Mouse (Mus musculus) hindbrain, embryonic 14.5 days (tissue): Measurements from ENCODE around the gene Spag7. TPM values are rescaled to one million over a fixed set of nuclear protein-coding genes. Genes with fewer than 3 reads are reported as not detected.

Experiments
- ATAC-seq: fragments of 200-750 bp; cut with Nextera tagmentation; 2 replicates; pipeline ENCODE4 v1.8.0; 2017; ENCODE audit warnings: moderate number of reproducible peaks, mild to moderate bottlenecking, moderate TSS enrichment, moderate library complexity; ENCODE audit not compliant: low FRiP score
- DNase-seq: peaks from one replicate; pipeline ENCODE4 v3.0.0-alpha.2; 2015; ENCODE audit warnings: low spot score
- H3K27ac ChIP-seq: fragments of 300-500 bp; sonication (generic); 2 replicates; pipeline ENCODE4 v1.5.1; 2014; ENCODE audit warnings: mild to moderate bottlenecking, moderate library complexity
- H3K27me3 ChIP-seq: fragments of 300-500 bp; sonication (generic); 2 replicates; pipeline ENCODE4 v1.6.1; 2014; ENCODE audit warnings: mild to moderate bottlenecking, low read length, mixed read lengths; ENCODE audit not compliant: control insufficient read depth, insufficient read depth
- H3K36me3 ChIP-seq: fragments of 300-500 bp; sonication (generic); replicated peaks from 2 replicates; pipeline ENCODE4 v1.6.1; 2014; ENCODE audit not compliant: control insufficient read depth, insufficient read depth
- H3K4me1 ChIP-seq: fragments of 300-500 bp; sonication (generic); replicated peaks from 2 replicates; pipeline ENCODE4 v1.6.1; 2014; ENCODE audit warnings: antibody characterized with exemption, low read length, mixed read lengths; ENCODE audit not compliant: control insufficient read depth, insufficient read depth
- H3K4me2 ChIP-seq: fragments of 300-500 bp; sonication (generic); replicated peaks from 2 replicates; pipeline ENCODE4 v1.6.1; 2014; ENCODE audit warnings: mild to moderate bottlenecking, moderate library complexity
- H3K4me3 ChIP-seq: fragments of 300-500 bp; sonication (generic); replicated peaks from 2 replicates; pipeline ENCODE4 v1.5.1; 2014; ENCODE audit warnings: mild to moderate bottlenecking, low read length
- H3K9ac ChIP-seq: fragments of 300-500 bp; sonication (generic); 2 replicates; pipeline ENCODE4 v1.6.1; 2014
- H3K9me3 ChIP-seq: fragments of 300-500 bp; sonication (generic); 2 replicates; pipeline ENCODE4 v1.6.1; 2016; ENCODE audit warnings: low read length; ENCODE audit not compliant: control insufficient read depth
- WGBS: fragments of 180-500 bp; shearing (Covaris S2); extraction: QIAGEN DNeasy Blood & Tissue Kit; methylation state at CpG from one replicate; pipeline ENCODE4 v1.1.7; 2014; 5-methylcytosine and 5-hydroxymethylcytosine counted together
- microRNA-seq: library from miRNA; unstranded; fragments of <30 nt; microRNA quantifications from one replicate; pipeline ENCODE4, GENCODE M21; 2016
- polyA plus RNA-seq: library from polyadenylated mRNA; unstranded; fragments of >200 nt; fragmentation: Nextera tagmentation; extraction: Ambion mirVana; gene quantifications from 2 replicates; pipeline ENCODE4 v1.2.1, GENCODE M21; 2014

Spag7 gene
- polyA plus RNA-seq, 1 experiment from 2014 or later = 115 TPM

DNA sequence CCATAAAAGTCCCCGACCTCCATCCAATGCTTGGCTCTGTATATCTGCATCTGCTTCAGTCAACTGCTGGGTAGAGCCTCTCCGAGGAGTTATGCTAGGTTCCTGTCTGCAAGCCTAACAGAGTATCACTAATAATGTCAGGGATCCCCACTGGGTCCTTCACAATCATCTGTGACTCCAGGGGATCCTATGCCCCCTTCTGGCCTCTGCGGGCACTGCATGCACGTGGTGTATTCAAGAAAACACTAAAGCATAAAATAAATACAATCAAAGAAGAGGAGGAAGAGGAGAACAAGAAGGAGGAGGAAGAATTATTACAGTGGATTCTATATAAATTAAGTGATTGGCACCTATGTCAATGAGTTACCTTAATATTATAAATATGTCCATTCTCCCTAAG, 43.7 kb downstream of the Spag7 start:
- Histone ChIP-seq H3K4me1 (no peaks in the 10 kb centered on the region), H3K4me3 (no peak overlapping the region), H3K9me3 (no peaks in the 10 kb centered on the region), H3K27me3 (no peaks in the 10 kb centered on the region), H3K4me2 (no peak overlapping the region), H3K36me3 (no peaks in the 10 kb centered on the region), H3K9ac (no peak overlapping the region), H3K27ac (no peak overlapping the region)
- WGBS = 47% methylated on average over 4 of the region's 4 CpGs
- DNase-seq = peak; percentile 65
- ATAC-seq = no peak

DNA sequence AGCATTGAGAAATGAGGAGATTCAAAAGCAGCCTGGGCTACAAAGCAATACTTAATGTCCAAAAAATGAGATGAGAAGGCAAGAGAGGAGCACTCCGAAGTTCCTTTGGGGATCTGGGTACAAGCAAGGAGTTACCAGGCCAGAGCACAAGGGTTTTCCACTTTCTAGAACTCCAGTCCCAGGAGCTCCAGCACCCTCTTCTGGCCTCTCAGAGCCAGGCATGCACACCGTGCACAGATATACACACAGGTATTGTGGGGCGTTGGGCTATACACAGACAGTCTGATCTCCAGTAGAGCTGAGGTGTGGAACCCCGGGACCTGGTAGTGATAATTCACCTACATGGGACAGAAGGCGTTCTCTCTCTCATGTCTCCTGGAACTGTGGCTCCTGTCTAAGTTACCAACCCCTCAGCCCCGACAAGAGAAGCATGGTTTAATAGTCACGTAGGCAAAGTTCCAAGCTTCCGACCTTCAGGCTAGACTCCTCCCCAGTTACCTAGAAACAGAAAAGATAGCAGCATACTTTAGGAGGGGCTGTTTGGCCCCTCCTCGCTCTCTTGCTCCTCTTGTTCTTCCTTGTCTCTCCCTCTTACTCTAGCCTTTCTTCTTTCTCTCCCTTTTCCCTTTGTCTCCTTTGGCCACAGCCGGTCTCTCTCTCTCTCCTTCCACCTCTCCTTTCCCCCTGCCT, 46.0 kb downstream of the Spag7 start:
- no peak for DNase-seq
- no peak overlapping the region for H3K4me3 ChIP-seq
- no peak overlapping the region for H3K27ac ChIP-seq
- H3K4me2 ChIP-seq = no peak overlapping the region
- WGBS = 84% methylated on average over 10 of the region's 10 CpGs
- no peak for ATAC-seq
- H3K9me3 ChIP-seq = no peaks in the 10 kb centered on the region
- H3K36me3 ChIP-seq = no peaks in the 10 kb centered on the region
- no peak overlapping the region for H3K9ac ChIP-seq
- no peaks in the 10 kb centered on the region for H3K27me3 ChIP-seq
- H3K4me1 ChIP-seq = no peaks in the 10 kb centered on the region

DNA sequence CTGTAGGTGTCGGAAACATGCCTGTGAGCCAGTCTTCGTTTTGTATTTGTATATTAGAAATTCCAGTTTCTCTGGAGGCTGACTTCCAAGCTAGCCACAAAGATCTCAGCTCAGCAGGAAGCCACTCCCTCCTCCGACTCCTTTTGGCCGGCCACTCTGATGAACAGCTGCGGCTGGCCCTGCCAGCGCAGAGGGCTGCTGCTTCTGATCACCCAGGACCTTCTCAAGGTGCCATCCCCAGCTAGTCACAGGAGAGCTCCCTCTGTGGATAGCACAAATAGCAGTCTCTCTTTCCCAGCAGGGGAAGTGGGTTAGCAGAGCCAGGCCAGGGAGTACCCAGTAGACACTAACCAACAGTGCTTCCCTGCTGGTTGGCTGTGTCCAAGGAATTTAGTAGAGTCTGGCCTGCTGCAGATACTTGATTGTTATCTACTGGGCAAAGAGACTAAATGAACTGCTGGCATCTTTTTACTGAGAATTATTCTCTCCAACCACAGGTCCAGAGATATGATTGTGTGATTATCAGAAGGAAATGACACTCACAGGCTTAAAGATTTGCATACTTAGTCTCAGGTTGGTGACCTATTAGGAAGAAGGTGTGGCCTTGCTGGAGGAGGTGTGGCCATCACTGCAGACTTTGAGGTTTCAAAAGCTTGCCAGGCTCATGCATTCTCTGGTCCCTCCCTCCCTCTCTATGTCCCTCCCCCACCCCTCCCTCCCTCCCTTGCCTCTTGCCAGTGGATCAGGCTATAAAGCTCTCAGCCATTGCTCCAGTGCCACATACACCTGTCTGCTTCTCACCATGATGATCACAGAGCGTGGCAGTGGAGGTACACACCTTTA, 47.0 kb downstream of the Spag7 start:
- Histone ChIP-seq H3K27ac (no peak overlapping the region), H3K4me2 (no peak overlapping the region), H3K9ac (no peak overlapping the region), H3K27me3 (no peaks in the 10 kb centered on the region), H3K36me3 (no peaks in the 10 kb centered on the region), H3K4me1 (no peaks in the 10 kb centered on the region), H3K9me3 (no peaks in the 10 kb centered on the region), H3K4me3 (no peak overlapping the region)
- DNase-seq (no peak), ATAC-seq (no peak)
- 43% methylated on average over 7 of the region's 7 CpGs for WGBS

DNA sequence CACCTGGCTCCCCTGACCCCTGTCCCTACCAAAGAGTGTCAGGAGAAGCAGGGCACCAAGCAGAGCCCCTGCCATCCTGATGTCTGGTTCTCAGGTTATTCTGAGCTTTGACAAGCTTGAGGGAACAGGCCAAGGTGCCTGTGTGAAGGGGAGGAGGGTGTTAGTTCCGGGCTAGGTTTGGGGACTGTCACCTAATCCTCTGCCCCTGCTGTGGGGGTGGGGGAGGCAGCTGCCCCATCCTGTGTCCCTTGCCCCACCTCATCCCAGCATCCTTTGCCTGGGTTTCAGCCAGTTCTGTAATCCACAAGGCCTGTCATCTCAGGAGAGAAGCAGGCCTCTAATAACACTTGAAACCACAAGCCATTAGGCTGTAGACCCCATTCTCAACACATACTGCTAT, 50.1 kb downstream of the Spag7 start, which contains the start of gene Chrne:
Chrne (minus strand) TSS at position 116 of the 400 bp plus-strand sequence.
- H3K4me1 ChIP-seq = no peaks in the 10 kb centered on the region
- no peak for ATAC-seq
- WGBS = 63% methylated on average over 1 of the region's 1 CpGs

DNA sequence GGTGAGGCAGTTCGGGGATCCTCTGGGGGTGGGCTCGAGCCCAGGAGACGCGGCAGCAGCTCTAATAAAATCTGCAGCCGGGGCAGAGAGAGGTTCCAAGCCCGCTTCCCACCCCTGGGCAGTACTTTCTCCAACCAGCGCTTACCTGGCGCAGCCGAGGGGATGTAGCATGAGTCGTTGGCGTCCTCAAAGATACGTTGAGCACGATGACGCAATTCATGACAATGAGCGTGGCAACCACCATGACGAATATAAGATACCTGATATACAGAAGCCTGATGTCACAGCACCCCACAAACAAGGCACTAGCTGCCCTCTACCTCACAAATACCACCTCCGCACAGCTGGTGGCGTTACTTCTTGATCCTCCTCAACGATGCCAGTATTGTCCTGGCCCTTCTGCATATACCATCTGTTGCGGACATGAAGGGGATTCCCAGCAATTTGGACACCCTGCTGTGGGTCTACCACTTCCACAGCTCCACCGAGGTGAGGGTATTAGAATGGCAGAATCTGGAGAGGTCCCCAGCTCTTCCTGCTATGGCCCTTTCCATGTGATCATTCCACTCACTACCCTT, 53.6 kb downstream of the Spag7 start, which contains the start of gene 4930544D05Rik:
4930544D05Rik (plus strand) TSS at position 333 of the 578 bp plus-strand sequence.
- Histone ChIP-seq H3K36me3 (peaks cover 31% of the 10 kb centered on the region), H3K27me3 (peaks cover 4% of the 10 kb centered on the region; the same call in 1 of the 2 replicates), H3K9ac (peak within 1 kb of the TSS; percentile 33; the same call in 1 of the 2 replicates), H3K9me3 (no peaks in the 10 kb centered on the region), H3K27ac (no peak within 1 kb of the TSS), H3K4me2 (peak within 1 kb of the TSS; percentile 46), H3K4me1 (no peaks in the 10 kb centered on the region), H3K4me3 (0 out of 2 replicates have a peak within 1 kb of the TSS, but pooled peaks have one; percentile 4)
- ATAC-seq (no peak), DNase-seq (no peak)
- WGBS = 18% methylated on average over 21 of the region's 21 CpGs

More for the DNA sequence above, 50.1 kb downstream of the Spag7 start, which contains the start of gene Chrne:
- no peak within 1 kb of the TSS for H3K4me2 ChIP-seq
- no peak within 1 kb of the TSS for H3K9ac ChIP-seq
- no peaks in the 10 kb centered on the region for H3K36me3 ChIP-seq
- no peak within 1 kb of the TSS for H3K27ac ChIP-seq
- peaks cover 4% of the 10 kb centered on the region; the same call in 1 of the 2 replicates for H3K27me3 ChIP-seq
- no peaks in the 10 kb centered on the region for H3K9me3 ChIP-seq
- no peak for DNase-seq
- no peak within 1 kb of the TSS for H3K4me3 ChIP-seq

DNA sequence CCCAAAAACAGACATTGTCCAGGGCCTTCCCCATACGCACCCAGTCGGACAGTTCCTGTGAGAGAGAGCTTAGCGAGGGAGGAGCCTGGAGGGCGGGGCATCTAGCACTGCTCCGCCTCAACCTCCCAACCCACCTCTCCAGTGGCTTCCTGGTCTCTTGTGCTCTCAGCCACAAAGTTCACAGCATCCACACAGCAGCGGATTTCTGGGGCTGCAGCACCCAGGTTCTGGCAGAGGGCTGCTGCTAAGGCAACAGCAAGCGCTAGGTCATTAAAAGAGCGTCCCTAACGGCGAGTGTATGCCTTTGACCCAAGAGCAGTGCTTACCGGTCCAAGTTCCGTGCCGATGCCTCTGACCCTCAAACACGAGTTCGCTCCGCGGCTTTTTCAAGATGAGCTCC, 54.1 kb downstream of the Spag7 start:
- DNase-seq = no peak
- ATAC-seq = 0 out of 2 replicates have a peak, but pooled peaks have one; percentile 37
- H3K4me1 ChIP-seq = no peaks in the 10 kb centered on the region
- 4% methylated on average over 17 of the region's 17 CpGs for WGBS
- 0 out of 2 replicates have a peak overlapping the region, but pooled peaks have one; percentile 4 for H3K4me3 ChIP-seq
- H3K9me3 ChIP-seq = no peaks in the 10 kb centered on the region
- peak overlapping the region; percentile 46 for H3K4me2 ChIP-seq
- no peak overlapping the region for H3K27ac ChIP-seq
- H3K36me3 ChIP-seq = peaks cover 36% of the 10 kb centered on the region
- H3K27me3 ChIP-seq = peaks cover 4% of the 10 kb centered on the region; the same call in 1 of the 2 replicates
- peak overlapping the region; percentile 33; the same call in 1 of the 2 replicates for H3K9ac ChIP-seq

Small RNA genes within 50 kb of the gene (microRNA-seq; reads per million reads assigned to microRNA genes)
- not detected for gene Mir6925

Other genes with a start within 250 kb of the Spag7 start
- gene Arrb2, start 236.8 kb downstream of the Spag7 start, polyA plus RNA-seq = 55.9 and 61.2 TPM in 2 replicates
- 41.8 and 45.8 TPM in 2 replicates for gene Med11, start 217.5 kb downstream of the Spag7 start, polyA plus RNA-seq
- 0.50 and 0.95 TPM in 2 replicates for gene Zmynd15, start 210.0 kb downstream of the Spag7 start, polyA plus RNA-seq
- 7.8 and 10.2 TPM in 2 replicates for gene Cxcl16, start 209.4 kb downstream of the Spag7 start, polyA plus RNA-seq
- gene Tm4sf5, start 164.2 kb downstream of the Spag7 start, polyA plus RNA-seq = 2.9 and 3.0 TPM in 2 replicates
- not detected in 2 replicates for gene Vmo1, start 154.8 kb downstream of the Spag7 start, polyA plus RNA-seq
- gene Gltpd2, start 150.2 kb downstream of the Spag7 start, polyA plus RNA-seq = 0.27 and 0.28 TPM in 2 replicates
- gene Psmb6, start 144.0 kb downstream of the Spag7 start, polyA plus RNA-seq = 747 and 789 TPM in 2 replicates
- not detected in 2 replicates for gene Gm40193, start 136.5 kb downstream of the Spag7 start, polyA plus RNA-seq
- gene Pld2, start 129.4 kb downstream of the Spag7 start, polyA plus RNA-seq = 14.2 and 16.4 TPM in 2 replicates
- 19.5 and 21.5 TPM in 2 replicates for gene Mink1, start 106.5 kb downstream of the Spag7 start, polyA plus RNA-seq
- not detected in 2 replicates for gene 4930544D05Rik, start 53.6 kb downstream of the Spag7 start, polyA plus RNA-seq
- gene Chrne, start 50.2 kb downstream of the Spag7 start, polyA plus RNA-seq = not detected in 2 replicates
- 0.29 and 0.43 TPM in 2 replicates for gene Gp1ba, start 30.3 kb downstream of the Spag7 start, polyA plus RNA-seq
- gene Rnf167, start 22.2 kb downstream of the Spag7 start, polyA plus RNA-seq = 90.6 and 93.4 TPM in 2 replicates
- gene Slc25a11, start 21.9 kb downstream of the Spag7 start, polyA plus RNA-seq = 158 TPM in 2 replicates
- 662 and 703 TPM in 2 replicates for gene Pfn1, start 14.8 kb downstream of the Spag7 start, polyA plus RNA-seq
- 6.4 and 7.8 TPM in 2 replicates for gene Eno3, start 12.2 kb downstream of the Spag7 start, polyA plus RNA-seq
- gene Camta2, start 18.7 kb upstream of the Spag7 start, polyA plus RNA-seq = 24.2 and 26.1 TPM in 2 replicates
- 1.4 and 1.9 TPM in 2 replicates for gene Inca1, start 30.7 kb upstream of the Spag7 start, polyA plus RNA-seq
- 4.9 and 6.8 TPM in 2 replicates for gene Kif1c, start 31.1 kb upstream of the Spag7 start, polyA plus RNA-seq
- gene Zfp3, start 94.8 kb upstream of the Spag7 start, polyA plus RNA-seq = 16.9 and 18.1 TPM in 2 replicates
- not detected in 2 replicates for gene Scimp, start 143.2 kb upstream of the Spag7 start, polyA plus RNA-seq
- gene Rabep1, start 175.4 kb upstream of the Spag7 start, polyA plus RNA-seq = 77.5 and 86.4 TPM in 2 replicates